Mouse (Mus musculus): Measurements from ENCODE around the gene Myo3b. TPM values are rescaled to one million over a fixed set of nuclear protein-coding genes. Genes with fewer than 3 reads are reported as not detected.

The Myo3b gene
- polyA plus RNA-seq, 1 experiment from 2014 or later = 0.39 TPM

DNA sequence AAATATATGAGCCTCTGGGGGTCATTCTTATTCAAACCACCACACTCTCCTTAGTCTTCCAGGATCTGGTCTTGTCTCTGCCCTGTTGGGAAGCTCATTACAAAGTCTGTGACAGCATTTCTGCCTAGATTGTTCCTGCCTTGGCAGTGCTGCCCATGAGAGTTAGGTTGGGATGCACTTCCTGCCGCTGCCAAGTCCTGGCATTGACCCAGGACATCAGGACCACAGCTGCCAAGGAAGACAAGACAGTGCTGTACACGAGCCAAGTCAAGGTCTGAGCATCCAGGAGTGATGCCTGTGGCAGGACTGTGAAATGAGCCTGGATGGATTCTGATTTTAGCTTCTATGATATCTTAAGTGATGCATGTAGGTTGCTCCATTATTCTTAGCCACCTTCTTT is 316.1 kb downstream of the Myo3b start:
- Histone ChIP-seq H3K4me1 (ENCODE audit: control insufficient read depth, insufficient read depth, low read length) (no peaks in the 10 kb centered on the region), H3K4me2 (ENCODE audit: low read depth, low read length) (no peak overlapping the region), H3K27ac (ENCODE audit: low read length) (no peak overlapping the region), H3K27me3 (ENCODE audit: control insufficient read depth, insufficient read depth, low read length) (no peaks in the 10 kb centered on the region), H3K36me3 (ENCODE audit: control insufficient read depth, insufficient read depth) (no peaks in the 10 kb centered on the region), H3K9ac (ENCODE audit: low read length) (no peak overlapping the region), H3K4me3 (ENCODE audit: low read length) (no peak overlapping the region), H3K9me3 (replicated peaks; ENCODE audit: control insufficient read depth, low read length) (no peaks in the 10 kb centered on the region)
- ATAC-seq (replicated peaks; ENCODE audit: extremely low read depth, insufficient read depth, low FRiP score) = no peak
- 69% methylated on average over 2 of the region's 2 CpGs for WGBS

DNA sequence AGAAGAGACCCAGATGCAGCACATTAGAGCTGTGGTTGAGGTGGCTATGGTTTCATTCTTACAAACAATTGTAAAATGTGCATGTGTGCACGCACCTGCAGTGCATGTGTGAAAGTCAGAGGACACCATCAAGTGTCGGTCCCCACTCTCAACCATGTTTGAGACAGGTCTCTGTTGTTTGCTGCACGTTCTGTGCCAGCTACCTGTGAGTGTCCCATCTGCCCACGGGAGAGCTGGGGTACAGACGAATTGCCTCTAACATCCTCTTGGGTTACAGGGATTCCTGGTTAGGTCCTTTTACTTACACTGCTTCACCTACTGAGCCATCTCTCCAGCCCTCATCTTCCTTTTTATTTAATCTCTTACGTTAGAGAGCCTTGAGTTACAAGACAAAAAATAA is 330.5 kb downstream of the Myo3b start:
- H3K36me3 ChIP-seq (ENCODE audit: control insufficient read depth, insufficient read depth) = no peaks in the 10 kb centered on the region
- H3K9me3 ChIP-seq (replicated peaks; ENCODE audit: control insufficient read depth, low read length) = no peaks in the 10 kb centered on the region
- H3K9ac ChIP-seq (ENCODE audit: low read length) = no peak overlapping the region
- H3K4me1 ChIP-seq (ENCODE audit: control insufficient read depth, insufficient read depth, low read length) = no peaks in the 10 kb centered on the region
- H3K27ac ChIP-seq (ENCODE audit: low read length) = no peak overlapping the region
- H3K4me2 ChIP-seq (ENCODE audit: low read depth, low read length) = no peak overlapping the region
- no peak overlapping the region for H3K4me3 ChIP-seq (ENCODE audit: low read length)
- WGBS = 84% methylated on average over 6 of the region's 6 CpGs
- no peak for ATAC-seq (replicated peaks; ENCODE audit: extremely low read depth, insufficient read depth, low FRiP score)
- H3K27me3 ChIP-seq (ENCODE audit: control insufficient read depth, insufficient read depth, low read length) = no peaks in the 10 kb centered on the region

DNA sequence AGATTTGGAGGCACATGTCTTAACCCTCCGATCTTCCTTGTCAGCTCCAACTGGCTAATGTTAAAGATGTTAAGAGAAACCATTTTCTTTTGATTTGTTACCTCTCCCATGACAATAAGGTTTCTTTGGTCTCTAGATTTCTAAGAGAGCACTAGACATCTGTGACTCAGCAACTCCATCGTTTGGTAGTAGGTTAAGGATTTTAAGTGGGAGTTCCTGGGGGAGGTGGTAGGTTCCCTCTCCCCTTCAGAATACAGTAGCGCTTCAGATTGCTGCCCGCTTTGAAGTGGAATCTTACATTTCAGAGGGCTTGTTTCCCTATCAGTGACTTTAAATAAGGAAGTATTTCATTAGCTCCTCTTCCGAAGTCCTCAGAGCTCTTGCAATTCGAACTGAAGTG is 340.4 kb downstream of the Myo3b start:
- Histone ChIP-seq H3K27me3 (ENCODE audit: control insufficient read depth, insufficient read depth, low read length) (no peaks in the 10 kb centered on the region; the same call in 1 of the 2 replicates), H3K4me2 (ENCODE audit: low read depth, low read length) (no peak overlapping the region), H3K4me3 (ENCODE audit: low read length) (no peak overlapping the region), H3K36me3 (ENCODE audit: control insufficient read depth, insufficient read depth) (no peaks in the 10 kb centered on the region), H3K9ac (ENCODE audit: low read length) (no peak overlapping the region), H3K4me1 (ENCODE audit: control insufficient read depth, insufficient read depth, low read length) (no peaks in the 10 kb centered on the region), H3K9me3 (replicated peaks; ENCODE audit: control insufficient read depth, low read length) (no peaks in the 10 kb centered on the region), H3K27ac (ENCODE audit: low read length) (no peak overlapping the region)
- no peak for ATAC-seq (replicated peaks; ENCODE audit: extremely low read depth, insufficient read depth, low FRiP score)
- WGBS = 33% methylated on average over 6 of the region's 6 CpGs

DNA sequence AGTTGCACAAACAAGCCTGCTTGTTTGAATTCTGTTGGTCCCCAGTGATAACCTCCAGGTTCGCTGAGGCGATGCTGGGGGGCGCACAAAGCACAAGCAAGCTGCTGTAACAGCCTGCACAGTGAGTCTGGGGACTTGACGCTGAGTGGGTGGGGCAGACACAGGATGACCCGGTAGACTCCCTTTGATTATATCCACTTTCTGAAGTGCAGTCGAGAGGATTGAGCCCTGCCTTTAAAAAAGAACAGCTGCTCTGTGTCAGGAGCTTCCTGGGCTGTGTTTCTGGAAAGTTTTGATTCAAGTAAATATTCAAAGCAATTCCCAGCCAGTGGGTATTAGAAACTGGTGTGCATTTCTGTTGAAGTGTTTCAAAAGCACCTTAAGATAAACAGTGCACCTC is 341.0 kb downstream of the Myo3b start:
- Histone ChIP-seq H3K36me3 (ENCODE audit: control insufficient read depth, insufficient read depth) (no peaks in the 10 kb centered on the region), H3K27ac (ENCODE audit: low read length) (no peak overlapping the region), H3K4me3 (ENCODE audit: low read length) (no peak overlapping the region), H3K4me1 (ENCODE audit: control insufficient read depth, insufficient read depth, low read length) (no peaks in the 10 kb centered on the region), H3K9ac (ENCODE audit: low read length) (no peak overlapping the region), H3K9me3 (replicated peaks; ENCODE audit: control insufficient read depth, low read length) (no peaks in the 10 kb centered on the region), H3K4me2 (ENCODE audit: low read depth, low read length) (no peak overlapping the region), H3K27me3 (ENCODE audit: control insufficient read depth, insufficient read depth, low read length) (no peaks in the 10 kb centered on the region; the same call in 1 of the 2 replicates)
- ATAC-seq (replicated peaks; ENCODE audit: extremely low read depth, insufficient read depth, low FRiP score) = no peak
- WGBS = 18% methylated on average over 6 of the region's 6 CpGs

DNA sequence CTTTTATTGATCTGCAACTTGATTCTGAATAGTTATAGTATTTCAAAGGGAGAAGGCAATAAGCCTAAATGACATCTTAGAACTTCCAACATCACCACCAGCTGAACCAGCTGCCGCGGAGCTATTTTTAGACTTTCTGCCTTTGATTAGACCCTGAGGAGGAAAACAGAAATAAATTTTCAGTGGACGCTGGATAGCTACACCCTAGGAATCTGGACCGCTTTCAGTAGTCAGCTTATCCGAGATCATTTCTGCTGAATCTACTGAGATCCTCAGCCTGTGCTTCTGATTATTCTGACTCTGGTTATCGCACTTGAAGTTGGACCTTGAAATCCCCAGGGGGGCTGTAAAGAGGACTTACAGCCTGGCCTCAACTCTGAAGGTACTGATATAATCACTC is 349.7 kb downstream of the Myo3b start:
- H3K9me3 ChIP-seq (replicated peaks; ENCODE audit: control insufficient read depth, low read length) = no peaks in the 10 kb centered on the region
- H3K27me3 ChIP-seq (ENCODE audit: control insufficient read depth, insufficient read depth, low read length) = no peaks in the 10 kb centered on the region
- H3K9ac ChIP-seq (ENCODE audit: low read length) = no peak overlapping the region
- peak overlapping the region; percentile 21; the same call in 1 of the 2 replicates for H3K27ac ChIP-seq (ENCODE audit: low read length)
- H3K4me3 ChIP-seq (ENCODE audit: low read length) = no peak overlapping the region
- no peaks in the 10 kb centered on the region for H3K36me3 ChIP-seq (ENCODE audit: control insufficient read depth, insufficient read depth)
- H3K4me2 ChIP-seq (ENCODE audit: low read depth, low read length) = peak overlapping the region; percentile 40
- peaks cover 9% of the 10 kb centered on the region for H3K4me1 ChIP-seq (ENCODE audit: control insufficient read depth, insufficient read depth, low read length)
- ATAC-seq (replicated peaks; ENCODE audit: extremely low read depth, insufficient read depth, low FRiP score) = no peak
- WGBS = 32% methylated on average over 6 of the region's 6 CpGs

DNA sequence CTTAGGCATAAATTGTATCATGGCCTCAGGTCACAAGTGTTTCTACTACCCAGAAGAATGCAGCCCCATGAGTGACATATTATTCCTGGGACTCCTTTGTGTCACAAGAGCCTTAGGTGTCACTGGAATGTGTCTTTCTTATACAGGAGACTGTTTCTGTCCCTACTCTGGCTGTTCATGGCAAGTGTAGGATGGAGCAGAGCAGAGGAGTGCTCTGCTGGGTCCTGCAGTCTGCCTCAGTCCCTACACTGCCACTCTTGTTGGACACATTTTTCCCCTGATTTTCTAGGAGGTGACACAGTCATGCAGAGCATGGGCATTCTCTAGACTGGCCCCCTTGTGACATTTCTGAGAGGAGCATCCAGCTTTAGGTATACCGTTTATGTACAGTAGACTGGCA is 350.2 kb downstream of the Myo3b start:
- peak overlapping the region; percentile 40; the same call in 1 of the 2 replicates for H3K4me2 ChIP-seq (ENCODE audit: low read depth, low read length)
- no peaks in the 10 kb centered on the region for H3K36me3 ChIP-seq (ENCODE audit: control insufficient read depth, insufficient read depth)
- no peak overlapping the region for H3K27ac ChIP-seq (ENCODE audit: low read length)
- H3K4me1 ChIP-seq (ENCODE audit: control insufficient read depth, insufficient read depth, low read length) = peaks cover 9% of the 10 kb centered on the region
- no peak overlapping the region for H3K9ac ChIP-seq (ENCODE audit: low read length)
- no peaks in the 10 kb centered on the region for H3K27me3 ChIP-seq (ENCODE audit: control insufficient read depth, insufficient read depth, low read length)
- H3K4me3 ChIP-seq (ENCODE audit: low read length) = no peak overlapping the region
- no peaks in the 10 kb centered on the region for H3K9me3 ChIP-seq (replicated peaks; ENCODE audit: control insufficient read depth, low read length)
- no peak for ATAC-seq (replicated peaks; ENCODE audit: extremely low read depth, insufficient read depth, low FRiP score)
- WGBS = 72% methylated on average over 1 of the region's 1 CpGs

DNA sequence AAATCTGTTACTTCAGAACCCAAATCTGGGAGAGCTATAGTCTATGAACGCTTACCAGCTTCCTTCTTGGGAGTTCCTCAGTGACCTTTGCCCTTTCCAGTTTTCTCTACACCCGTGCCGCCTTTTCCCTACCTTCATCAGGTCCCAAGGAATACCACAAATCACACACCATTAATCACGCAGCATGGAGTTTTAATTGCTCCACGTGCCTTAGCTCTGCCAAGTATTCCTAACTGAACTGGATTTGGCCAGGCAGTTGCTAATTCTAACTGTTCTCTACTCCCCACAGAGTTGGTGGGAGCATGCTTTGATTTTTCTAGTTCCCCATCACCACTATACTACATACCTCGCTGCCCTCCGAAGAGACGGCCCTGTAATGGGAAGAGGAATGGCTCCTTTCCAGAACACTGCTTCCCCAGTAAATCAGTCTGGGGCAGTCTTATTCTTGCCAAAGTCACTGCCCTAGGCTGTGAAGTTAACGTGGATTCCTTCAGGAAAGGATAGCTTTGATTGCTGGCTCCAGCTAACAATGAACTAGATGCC is 358.9 kb downstream of the Myo3b start:
- Histone ChIP-seq H3K9me3 (replicated peaks; ENCODE audit: control insufficient read depth, low read length) (no peaks in the 10 kb centered on the region), H3K4me2 (ENCODE audit: low read depth, low read length) (no peak overlapping the region), H3K27me3 (ENCODE audit: control insufficient read depth, insufficient read depth, low read length) (no peaks in the 10 kb centered on the region), H3K36me3 (ENCODE audit: control insufficient read depth, insufficient read depth) (no peaks in the 10 kb centered on the region), H3K4me1 (ENCODE audit: control insufficient read depth, insufficient read depth, low read length) (no peaks in the 10 kb centered on the region), H3K4me3 (ENCODE audit: low read length) (no peak overlapping the region), H3K27ac (ENCODE audit: low read length) (no peak overlapping the region), H3K9ac (ENCODE audit: low read length) (no peak overlapping the region)
- WGBS = 73% methylated on average over 9 of the region's 9 CpGs
- ATAC-seq (replicated peaks; ENCODE audit: extremely low read depth, insufficient read depth, low FRiP score) = no peak

DNA sequence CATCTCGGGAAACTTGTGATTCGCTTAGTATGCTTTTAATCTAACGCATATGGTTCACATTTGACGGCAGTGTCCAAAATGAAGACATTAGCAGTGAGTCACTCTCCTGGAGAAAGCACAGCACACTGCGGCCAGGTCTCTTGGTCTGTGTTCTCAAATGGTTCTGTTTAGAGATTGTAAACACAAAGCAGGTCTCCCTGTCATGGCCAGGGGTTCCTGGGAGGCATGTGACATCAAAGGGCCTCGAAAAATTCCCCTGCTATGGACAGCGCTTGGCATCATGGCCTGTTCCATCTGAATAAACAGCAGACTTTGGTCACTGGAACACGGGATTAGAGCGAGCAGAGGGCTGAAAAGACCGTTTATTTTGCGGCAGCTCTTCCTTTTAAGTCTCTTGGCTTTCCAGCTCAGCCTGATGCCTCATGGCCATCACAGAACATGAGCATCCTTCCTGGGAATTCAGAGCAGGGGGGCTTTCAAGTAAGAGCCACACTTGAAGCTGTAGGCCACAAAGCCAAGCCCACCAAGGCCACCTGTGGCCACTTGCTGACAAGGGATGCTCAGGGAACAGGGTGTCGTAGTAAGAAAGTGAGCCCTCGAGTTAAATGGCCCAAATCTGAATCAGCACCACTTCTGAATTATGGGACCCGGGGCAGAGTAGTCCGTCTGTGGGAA is 360.7 kb downstream of the Myo3b start:
- H3K4me2 ChIP-seq (ENCODE audit: low read depth, low read length) = no peak overlapping the region
- WGBS = 79% methylated on average over 15 of the region's 15 CpGs
- no peaks in the 10 kb centered on the region for H3K27me3 ChIP-seq (ENCODE audit: control insufficient read depth, insufficient read depth, low read length)
- ATAC-seq (replicated peaks; ENCODE audit: extremely low read depth, insufficient read depth, low FRiP score) = no peak
- H3K4me1 ChIP-seq (ENCODE audit: control insufficient read depth, insufficient read depth, low read length) = no peaks in the 10 kb centered on the region
- no peaks in the 10 kb centered on the region for H3K36me3 ChIP-seq (ENCODE audit: control insufficient read depth, insufficient read depth)
- H3K4me3 ChIP-seq (ENCODE audit: low read length) = no peak overlapping the region
- no peak overlapping the region for H3K27ac ChIP-seq (ENCODE audit: low read length)
- H3K9ac ChIP-seq (ENCODE audit: low read length) = no peak overlapping the region
- H3K9me3 ChIP-seq (replicated peaks; ENCODE audit: control insufficient read depth, low read length) = no peaks in the 10 kb centered on the region

DNA sequence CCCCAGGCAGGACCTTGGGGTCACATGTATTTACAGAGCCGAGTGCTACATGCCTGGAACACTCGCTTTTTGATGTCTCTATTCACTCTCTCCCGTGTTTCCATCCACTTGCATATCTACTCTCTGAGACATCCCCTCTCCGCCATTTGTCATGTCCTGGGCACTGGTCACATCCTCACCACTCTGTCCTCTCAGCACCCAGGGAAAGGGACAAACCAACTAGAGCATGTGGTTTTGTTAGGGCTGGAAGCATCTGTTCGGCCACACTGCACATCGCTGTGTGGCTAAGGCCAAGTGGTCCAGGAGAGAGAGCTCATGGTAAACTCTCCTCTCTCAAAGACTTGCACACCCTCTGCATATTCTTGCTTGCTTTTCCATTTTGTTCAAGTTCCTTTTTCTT is 361.4 kb downstream of the Myo3b start:
- no peaks in the 10 kb centered on the region for H3K36me3 ChIP-seq (ENCODE audit: control insufficient read depth, insufficient read depth)
- ATAC-seq (replicated peaks; ENCODE audit: extremely low read depth, insufficient read depth, low FRiP score) = no peak
- 80% methylated on average over 6 of the region's 6 CpGs for whole genome bisulfite sequencing
- no peak overlapping the region for H3K4me3 ChIP-seq (ENCODE audit: low read length)
- no peaks in the 10 kb centered on the region for H3K27me3 ChIP-seq (ENCODE audit: control insufficient read depth, insufficient read depth, low read length)
- H3K27ac ChIP-seq (ENCODE audit: low read length) = no peak overlapping the region
- no peaks in the 10 kb centered on the region for H3K4me1 ChIP-seq (ENCODE audit: control insufficient read depth, insufficient read depth, low read length)
- H3K9me3 ChIP-seq (replicated peaks; ENCODE audit: control insufficient read depth, low read length) = no peaks in the 10 kb centered on the region
- H3K9ac ChIP-seq (ENCODE audit: low read length) = no peak overlapping the region
- H3K4me2 ChIP-seq (ENCODE audit: low read depth, low read length) = no peak overlapping the region

Data from heart, embryonic 16.5 days (tissue).